Mouse (Mus musculus): ENCODE results near the gene Exosc1.
"Not testable (repeated sequence)": the region's sequence is repeated elsewhere in the genome, so short reads cannot be mapped to it uniquely, and the experiment has no call there.

Exosc1 gene

DNA sequence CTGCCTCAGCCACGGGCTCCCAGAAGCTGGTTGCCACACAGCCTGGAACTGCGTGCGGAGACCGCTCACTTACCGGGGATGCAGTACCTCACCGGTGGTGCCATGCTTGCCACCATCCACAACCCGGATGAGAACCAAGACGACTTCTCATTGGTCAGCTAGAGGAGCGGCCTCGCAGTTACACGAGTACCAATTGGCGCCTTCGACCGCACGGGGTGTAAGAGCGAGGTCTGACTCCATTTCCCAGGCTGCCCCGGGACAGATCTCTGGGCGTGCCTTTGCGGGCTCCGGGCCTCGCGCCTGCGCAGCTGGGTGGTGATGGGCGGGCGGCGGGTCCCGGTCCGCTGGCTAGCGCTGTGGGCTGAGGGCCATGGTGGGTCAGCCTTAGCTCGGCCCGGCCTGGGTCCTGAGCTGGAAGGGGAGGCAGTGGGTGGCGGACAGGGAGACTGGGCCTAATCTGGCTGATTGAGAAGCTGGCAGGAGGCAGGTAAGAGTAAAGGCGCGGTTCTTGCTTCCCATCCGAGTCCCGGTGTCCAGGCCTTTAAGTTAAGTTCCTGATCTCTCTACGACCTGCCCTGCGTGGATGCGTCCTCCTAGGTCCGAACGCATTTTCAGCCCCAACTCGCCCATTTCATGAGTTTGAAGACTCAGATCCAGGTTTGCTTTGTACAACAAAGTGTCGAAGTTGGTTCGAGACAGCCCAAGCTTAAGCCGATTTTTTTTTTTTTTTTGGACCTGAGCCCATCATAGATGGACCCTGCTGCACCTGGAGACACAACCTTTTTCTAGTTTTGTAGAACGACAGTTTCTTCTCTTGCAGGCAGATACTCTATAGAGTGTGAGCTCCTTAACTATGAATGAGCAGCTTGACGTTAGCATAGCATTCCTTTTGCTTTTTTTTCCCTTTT is at the start of gene Exosc1, which contains the start of gene Zdhhc16:
TSS of gene Exosc1 (minus strand) at position 245 of the 908 bp plus-strand sequence.
TSS of gene Zdhhc16 (plus strand) at position 302 of the 908 bp plus-strand sequence.
- in situ Hi-C loops (cut with MseI, MboI): no loop called here

DNA sequence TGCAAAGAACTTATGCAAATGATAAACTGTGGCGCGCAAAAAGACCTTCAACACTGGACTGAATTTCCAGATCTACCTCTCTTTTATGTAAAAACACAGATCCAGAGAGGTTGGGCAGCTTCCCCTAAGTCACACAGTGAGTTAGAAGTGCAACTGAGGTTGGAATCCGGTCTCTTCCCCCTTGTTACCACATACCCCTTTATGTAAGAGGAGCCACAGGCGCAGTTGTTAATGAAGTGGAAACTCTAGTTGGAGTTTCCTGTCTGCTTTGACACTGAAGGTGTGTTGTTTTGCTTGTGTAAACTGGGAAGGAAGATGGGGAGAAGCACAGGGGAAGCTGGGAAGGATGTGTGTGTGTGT is 49.5 kb upstream of the Exosc1 start:
- in situ Hi-C loops (cut with MseI, MboI): no loop called here

DNA sequence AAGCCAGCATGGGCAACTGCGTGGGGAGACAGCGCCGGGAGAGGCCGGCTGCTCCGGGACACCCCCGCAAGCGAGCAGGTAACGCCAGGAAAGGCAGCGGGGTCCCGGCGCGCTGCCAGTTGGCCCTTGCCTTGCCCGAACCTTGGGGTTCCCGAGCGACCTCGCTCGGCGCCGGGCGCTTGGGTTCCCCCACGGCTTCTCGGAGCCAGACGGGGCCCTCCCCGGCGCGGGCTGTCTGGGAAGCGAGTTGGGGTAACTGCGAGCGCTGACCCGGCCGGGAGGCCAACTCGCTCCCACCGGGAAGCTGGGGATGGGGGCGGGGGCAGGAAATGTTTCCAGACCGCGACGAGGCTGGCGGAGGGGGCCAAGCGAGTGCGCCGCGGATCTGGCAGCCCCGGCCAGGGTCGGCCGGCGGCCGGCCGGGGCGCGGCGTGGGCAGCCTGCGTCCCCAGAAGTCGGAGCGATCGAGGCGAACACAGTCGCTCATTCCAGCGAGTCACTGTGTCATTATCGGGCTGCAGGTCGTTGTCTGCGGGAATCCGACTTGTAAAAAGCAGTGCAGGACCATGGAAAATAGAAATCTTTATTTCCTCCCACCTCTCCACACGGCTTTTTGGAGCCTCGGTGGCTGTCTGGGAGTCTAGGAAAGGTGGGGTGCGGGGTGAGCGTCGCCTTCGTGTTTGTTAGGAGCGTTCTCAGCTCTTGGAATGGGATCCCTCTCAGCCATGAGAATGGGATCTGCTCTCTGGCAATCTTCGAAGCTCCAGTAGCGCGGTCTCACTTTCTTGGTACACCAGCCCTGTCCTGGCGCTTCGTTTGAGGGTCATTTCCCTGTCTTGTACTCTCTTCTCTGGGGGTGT is 48.9 kb upstream of the Exosc1 start:
- in situ Hi-C loops (cut with MseI, MboI): no loop called here

DNA sequence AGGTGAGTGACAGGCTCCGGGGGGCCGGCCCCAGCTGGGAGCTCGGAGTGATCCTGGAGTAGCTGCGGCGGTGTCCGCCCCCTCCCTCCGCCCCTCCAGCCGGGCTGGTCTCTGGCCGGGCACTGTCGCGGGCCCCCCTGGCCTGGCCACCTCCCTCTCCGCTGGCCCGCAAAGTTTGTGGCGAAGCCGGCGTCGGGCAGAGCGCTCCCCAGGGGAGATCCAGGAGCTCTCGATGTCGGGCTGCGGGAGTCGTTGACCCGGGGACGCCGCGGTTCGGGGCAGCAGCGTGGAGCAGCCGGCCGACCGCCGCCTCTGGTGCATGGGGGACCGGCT is 48.3 kb upstream of the Exosc1 start, which contains the start of gene Ubtd1:
TSS of gene Ubtd1 (plus strand) at position 169 of the 333 bp plus-strand sequence.
- in situ Hi-C loops (cut with MseI, MboI): no loop called here

DNA sequence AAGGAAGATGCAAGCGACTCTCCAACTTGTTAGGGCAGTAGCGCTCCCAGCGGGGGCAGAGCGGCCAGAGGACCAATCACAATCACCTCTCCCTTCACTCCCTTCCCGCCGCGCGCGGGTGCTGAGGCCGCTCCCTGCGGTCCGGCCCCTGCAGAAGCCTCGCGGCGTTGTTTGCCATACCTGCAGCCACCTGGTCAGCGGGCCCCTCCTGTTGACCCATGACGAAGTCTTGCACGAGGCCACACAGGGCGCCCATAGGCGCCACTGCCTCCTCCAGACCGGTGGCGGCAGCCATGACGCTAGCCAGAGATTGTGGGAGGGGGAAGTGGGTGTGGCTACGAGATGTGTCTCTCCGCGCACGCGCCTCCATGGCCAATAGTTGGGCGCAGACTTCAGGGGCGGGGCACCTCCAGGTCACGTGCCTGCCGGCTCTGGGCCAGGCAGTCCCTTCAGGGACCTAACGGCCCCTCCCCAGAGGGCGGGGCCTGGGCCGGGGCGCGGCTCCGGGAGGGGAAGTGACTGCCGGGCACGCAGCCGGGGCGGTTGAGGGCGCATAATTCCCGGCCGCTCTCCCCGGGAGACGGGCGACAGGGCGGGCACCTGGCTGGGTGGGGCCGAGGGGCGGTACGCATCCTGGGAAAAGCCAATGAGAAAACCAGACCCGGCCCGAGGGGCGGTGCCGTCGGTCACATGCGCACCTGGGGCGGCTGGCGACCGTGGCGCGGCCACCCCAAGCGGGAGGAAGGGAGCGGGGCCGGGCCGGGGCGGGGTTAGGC is 47.8 kb upstream of the Exosc1 start, which contains the start of gene Mms19:
TSS of gene Mms19 (minus strand) at position 339 of the 776 bp plus-strand sequence.
- in situ Hi-C loops (cut with MseI, MboI): no loop called here

DNA sequence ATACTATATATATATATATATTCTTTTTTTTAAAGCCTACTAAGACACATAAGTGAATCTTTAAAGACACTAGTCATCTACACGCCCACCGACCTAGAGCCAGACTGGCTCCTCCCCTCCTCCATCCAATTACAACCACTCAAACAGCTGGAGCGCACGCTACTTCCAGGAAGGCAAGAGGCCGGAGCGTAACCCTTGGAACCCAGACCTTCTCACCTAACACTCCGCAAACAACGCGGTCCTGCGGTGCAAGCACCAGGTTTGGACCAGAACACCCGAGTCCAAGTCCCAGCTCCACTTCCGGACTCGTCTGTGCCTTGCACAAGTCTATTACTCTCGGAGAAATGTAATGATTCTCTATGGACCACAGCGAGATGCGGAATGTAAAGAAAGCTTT is 47.2 kb upstream of the Exosc1 start:
- in situ Hi-C loops (cut with MseI, MboI): no loop called here

DNA sequence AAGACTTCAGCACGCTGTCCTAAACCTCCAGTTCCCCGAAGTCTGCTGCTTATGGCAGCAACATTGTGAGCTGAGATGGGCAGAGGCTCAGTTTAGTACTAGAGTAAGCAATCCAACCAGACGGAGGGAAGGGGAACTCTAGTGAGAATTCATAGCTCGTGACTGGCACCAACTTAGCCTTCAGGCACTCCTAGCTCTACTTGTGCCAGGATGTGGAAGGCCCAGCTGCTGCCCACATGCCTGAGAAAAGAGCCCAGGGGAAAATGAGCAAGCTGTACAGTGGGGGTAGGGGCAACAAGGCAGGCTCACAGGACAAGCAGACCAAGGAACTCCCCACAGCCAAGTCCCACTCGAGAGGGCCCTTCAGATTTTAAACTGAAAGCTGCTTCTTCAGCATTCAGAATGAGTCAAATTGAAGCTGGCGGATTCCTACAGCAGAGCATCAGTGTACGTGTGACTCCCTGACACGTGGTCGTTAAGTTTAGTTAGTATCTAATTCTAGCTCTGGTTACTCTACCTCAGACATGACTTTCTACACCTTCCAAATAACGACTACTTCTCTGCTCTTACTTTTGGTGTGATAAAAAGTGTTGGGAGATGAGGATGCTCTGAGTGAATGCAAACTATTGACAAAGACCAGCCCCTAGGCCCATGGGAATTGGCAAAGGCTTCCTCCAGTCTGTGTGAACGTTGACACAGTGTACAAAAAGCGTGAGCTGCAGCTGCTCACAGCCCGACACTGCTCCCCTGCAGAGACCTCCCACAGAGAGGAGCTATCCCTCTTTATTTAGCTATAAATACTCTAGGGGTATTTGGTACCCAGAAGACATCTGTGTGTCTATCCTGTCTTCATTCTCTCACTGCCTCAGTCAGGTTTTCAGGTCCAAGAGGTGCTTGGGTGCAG is 40.9 kb upstream of the Exosc1 start:
- in situ Hi-C loops (cut with MseI, MboI): no loop called here

DNA sequence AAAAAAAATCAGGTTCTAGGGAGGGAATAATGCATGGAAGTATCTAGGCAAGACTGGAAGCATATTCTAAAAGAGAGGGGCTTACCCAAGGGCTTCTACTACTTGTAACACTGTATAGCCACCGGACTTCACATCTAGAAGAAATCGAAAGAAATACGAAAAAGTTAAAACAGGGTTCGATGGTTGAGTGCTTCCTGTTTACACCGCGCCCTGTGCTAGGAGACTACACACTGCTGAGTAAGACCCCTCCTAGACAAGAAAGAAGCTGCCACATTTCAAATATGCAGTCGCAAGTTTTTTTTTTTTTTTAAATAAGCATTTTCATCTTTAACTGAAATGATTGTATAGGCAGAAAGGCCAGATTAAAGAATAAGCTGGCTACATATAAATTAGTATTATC is 36.4 kb upstream of the Exosc1 start:
- in situ Hi-C loops (cut with MseI, MboI): no loop called here

DNA sequence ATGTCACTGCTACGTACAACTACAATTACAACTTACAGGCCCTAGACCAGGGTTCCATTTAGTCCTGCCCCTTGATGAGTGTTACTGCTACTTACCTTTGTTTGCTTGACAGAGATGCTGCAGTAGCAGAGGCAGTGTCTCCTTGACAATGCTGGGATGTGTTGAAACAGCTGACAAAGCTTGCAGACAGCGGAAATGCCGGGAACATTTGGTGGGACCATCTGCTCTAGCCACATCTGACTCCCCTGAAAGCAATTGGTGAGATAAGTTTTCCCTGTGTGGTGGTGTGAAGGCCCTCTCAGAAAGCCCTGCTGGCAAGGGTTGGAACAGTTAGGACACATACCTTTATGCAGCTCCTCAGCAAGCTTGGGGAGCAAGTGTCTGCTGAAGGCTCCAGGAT is 20.4 kb upstream of the Exosc1 start:
- in situ Hi-C loops (cut with MseI, MboI): no loop called here

DNA sequence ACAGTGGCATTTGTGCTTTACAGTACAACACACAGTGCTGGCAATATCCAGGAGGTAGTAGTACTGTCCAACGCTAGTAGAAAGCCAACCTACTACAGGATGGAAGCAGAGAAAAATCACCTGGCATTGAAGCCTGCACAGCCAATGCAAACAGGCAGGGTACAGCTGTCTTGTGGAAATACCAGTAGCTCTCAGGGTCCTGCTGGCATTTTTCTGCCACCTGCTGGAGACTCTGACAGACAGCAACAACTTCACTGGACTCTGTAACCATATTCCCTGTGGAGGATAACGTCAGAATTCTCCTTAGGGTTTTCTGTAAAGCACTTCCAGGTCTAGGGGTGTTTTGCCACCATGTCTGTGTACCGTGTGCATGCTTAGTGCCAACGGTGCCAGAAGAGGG is 19.1 kb upstream of the Exosc1 start:
- in situ Hi-C loops (cut with MseI, MboI): no loop called here

DNA sequence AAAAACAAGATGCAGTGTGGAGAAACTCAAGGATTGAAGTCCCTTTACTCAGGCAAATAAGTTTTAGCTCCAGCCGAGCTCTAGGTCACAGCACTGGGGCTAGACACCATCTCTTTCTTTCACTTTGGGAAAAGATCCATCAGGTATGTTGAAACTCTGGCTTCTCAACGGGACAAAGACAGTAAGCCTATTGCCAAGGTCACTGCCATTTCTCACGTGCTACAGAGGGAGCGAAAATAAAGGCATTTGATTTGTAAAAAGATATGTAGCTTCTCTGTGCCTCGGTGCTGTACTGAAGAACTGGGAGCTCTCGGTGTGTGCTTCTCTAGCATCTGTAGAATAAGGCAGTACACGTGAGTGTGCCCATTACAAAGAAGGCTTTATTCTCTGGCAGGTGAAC is 10.6 kb upstream of the Exosc1 start:
- in situ Hi-C loops (cut with MseI, MboI): no loop called here

DNA sequence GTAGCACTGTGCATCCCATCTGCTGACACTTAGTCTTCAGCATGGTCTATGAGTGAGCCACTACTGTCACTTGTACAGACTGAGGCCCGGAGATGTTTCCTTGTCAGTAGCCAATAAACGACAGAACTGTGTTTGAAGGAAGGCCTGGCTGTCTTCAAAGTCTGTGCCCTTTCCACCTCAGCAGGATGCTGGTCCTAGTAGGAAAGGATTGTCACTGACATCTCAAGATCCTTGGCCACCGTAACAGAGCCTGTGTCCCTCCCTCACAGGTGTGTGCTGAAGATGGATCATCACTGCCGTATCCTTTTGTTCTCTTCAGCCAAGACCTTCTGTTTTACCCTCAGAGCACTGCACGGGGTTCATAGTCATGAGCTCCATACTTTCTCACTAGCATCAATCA is 5.3 kb upstream of the Exosc1 start:
- in situ Hi-C loops (cut with MseI, MboI): no loop called here

DNA sequence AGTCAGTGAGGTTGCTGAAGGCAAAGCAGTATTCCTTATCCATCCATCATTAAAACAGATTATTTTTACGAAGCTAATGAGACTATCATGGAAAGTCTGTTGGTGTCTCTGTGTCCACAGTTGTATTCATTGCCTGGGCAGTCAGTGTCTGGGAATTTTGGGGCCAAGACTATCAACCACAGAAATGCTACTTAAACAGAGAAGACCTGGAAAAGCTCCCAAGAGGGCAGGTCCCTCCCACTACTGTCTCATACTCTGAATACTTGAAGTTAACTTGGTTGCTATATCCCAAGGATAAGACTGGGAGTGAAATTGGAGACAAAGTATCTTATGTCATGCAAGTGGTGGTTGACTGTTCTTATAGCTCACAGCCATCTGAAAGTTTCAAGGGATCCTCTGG is 2.7 kb upstream of the Exosc1 start:
- in situ Hi-C loops (cut with MseI, MboI): no loop called here

DNA sequence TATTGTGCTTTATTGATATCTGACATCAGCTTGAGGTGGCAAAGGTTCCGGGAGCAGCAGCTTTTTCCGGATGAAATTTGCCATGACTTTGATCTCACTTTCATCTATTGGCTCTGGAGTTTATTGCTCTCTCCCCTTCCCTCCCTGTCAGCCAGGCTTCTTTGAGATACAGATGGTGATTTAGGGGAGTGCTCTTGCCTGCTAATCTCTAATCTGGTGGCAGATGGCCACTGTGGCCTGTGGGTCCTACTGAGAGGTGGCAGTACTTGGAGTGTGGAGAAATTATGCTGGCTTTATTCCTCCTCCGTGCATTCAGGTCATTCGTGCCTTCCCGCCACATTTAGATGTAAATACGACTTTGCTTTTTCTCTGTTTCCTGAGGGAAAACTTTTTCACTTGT is 901 bp upstream of the Exosc1 start:
- in situ Hi-C loops (cut with MseI, MboI): no loop called here

DNA sequence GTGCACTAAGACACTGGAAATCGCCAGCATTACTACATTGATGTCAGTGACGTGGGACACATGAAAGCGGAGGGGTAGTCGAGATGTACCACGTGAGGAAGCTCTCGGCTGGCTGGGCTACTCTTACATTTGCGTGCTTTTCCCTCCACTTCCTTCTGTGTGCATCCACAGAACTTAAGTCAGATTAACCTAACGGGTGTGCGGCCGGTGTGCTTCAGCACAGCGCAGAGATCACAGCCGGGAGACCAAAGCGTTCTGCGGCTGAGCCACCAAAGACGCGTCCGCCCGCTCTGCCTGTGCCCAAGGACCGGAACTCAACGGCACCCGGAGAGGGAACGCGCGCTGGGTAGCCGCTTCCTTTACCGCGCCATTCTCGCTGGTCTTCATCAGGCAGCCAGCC is 537 bp downstream of the Exosc1 start:
- in situ Hi-C loops (cut with MseI, MboI): no loop called here

DNA sequence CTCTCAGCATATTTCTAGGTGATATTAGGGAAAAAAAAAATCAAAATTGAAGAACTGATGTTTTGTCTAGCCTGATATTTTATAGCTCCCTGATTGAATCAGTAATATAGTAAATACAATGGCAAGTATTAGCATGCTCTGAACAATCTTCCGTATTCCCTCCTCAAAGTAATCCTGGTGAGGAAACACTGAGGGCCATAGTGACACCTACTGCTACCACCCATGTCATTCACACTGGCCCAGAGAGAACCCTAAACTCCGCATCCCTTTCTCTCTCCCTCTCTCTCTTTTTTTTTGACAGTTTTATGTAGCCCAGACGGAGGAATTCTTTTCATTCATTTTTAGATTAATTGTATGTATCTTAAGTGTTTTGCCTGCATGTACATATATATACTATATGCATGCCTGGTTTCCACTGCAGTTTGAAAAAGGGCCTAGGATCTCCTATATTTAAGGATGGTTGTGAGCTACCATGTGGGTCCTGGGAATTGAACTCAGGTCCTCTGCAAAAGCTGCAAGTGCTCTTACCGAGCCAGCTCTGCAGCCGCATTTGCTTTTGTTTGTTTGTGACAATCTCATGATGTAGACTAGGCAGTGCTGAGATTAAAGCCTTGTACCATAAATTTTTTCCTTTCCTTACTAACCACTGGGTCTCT is 12.7 kb downstream of the Exosc1 start:
- in situ Hi-C loops (cut with MseI, MboI): no loop called here

DNA sequence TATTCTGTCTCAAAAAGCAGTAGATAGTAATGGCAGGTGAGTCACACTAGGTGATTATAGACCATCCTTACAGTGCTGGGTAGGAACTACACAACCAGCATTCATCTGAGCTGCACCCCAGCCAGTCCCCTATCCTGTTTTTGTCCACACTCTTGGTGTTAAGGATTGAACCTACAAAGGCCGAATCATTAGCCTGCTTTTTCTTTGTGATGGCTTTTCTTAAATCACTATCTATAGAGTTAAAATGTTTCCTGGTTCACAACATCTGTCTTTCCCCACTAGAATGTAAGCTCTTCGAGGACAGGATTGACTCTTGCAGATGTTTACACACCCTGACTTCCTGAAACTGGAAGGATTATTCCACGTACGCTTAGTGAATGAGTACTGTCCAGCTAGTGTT is 13.8 kb downstream of the Exosc1 start:
- in situ Hi-C loops (cut with MseI, MboI): no loop called here

DNA sequence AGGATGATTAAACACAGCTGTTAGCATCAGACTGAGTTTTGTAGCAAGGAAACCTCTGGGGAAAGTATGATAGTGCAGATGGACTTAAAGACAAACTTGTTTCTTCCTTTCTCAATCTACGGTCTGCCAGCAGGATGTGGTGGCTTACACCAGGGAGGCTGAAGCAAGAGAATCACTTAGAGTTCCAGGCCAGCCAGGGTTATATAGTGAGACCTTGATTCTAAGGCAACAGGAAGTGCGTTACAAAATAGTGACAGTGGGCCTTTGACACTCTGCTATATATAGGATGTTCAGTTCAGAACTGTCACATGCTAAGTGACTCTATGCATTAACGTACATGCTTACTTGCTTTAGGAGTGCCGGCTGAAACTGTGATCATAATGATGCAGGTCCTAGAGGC is 16.4 kb downstream of the Exosc1 start:
- in situ Hi-C loops (cut with MseI, MboI): no loop called here

DNA sequence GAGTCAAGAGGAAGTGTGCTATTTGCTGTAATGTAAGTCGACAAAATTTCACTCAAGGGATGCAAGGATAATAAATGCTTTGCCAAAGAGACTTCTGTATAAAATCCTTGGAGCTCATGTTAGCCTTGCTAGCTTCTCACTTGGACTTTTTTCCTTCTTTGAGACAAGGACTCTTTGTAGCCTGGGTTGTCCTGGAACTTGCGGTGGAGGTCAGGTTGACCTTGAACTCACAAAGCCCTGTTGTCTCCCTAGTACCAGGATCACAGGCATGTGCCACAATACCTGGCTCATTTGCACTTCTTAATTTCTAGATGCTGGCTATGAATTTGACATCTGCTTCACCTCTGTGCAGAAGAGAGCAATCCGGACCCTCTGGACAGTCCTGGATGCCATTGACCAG is 17.9 kb downstream of the Exosc1 start:
- in situ Hi-C loops (cut with MseI, MboI): no loop called here

DNA sequence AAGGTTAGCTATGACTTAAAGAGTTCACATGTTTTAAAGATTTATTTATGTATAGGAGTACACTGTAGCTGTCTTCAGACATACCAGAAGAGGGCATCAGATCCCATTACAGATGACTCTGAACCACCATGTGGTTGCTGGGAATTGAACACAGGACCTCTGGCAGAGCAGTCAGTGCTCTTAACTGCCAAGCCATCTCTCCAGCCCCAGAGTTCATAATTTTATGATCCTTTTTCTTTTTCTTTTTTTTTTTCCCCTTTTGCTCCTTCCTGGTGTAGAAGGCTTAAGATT is 18.7 kb downstream of the Exosc1 start:
- in situ Hi-C loops (cut with MseI, MboI): not testable (repeated sequence)

All from mouse trophoblast stem cell (cell line).